Mouse (Mus musculus): ENCODE measurements at regions not wholly inside any gene's neighbourhood (a gene's known extent, or its start where the extent isn't known, plus 50 kb on each side); places are given as distances from the start of the nearest gene placed in this dataset.

GRCm38 (mm10) chr10:84080236-84080635 is 357.6 kb downstream of the 1500009L16Rik start:
- no peak for TF ChIP-seq POLR2A (IDR thresholded peaks at IDR 0.05; ENCODE audit: low read depth, low read length)
- TF ChIP-seq CTCF (IDR thresholded peaks at IDR 0.05; ENCODE audit: extremely low read depth, insufficient read depth, insufficient read length, insufficient replicate concordance), result no peak
- 90% methylated on average over 6 of the region's 6 CpGs for WGBS
- Histone ChIP-seq H3K27ac (ENCODE audit: insufficient read depth, low read length) (no peak overlapping the region), H3K27me3 (ENCODE audit: control insufficient read depth, insufficient read depth, low read length) (no peaks in the 10 kb centered on the region), H3K4me1 (ENCODE audit: control insufficient read depth, insufficient read depth, insufficient read length) (no peaks in the 10 kb centered on the region), H3K4me3 (ENCODE audit: extremely low read depth, insufficient read depth, insufficient read length) (no peak overlapping the region), H3K36me3 (ENCODE audit: control insufficient read depth, insufficient read depth, low read length) (no peaks in the 10 kb centered on the region)
- no peak for DNase-seq (ENCODE audit: low read depth in 1 of 2, low spot score in 2 of 2)

- WGBS, result 56% methylated on average over 6 of the region's 6 CpGs
- H3K36me3 ChIP-seq (ENCODE audit: control insufficient read depth, insufficient read depth, low read length), result no peaks in the 10 kb centered on the region
- TF ChIP-seq POLR2A (IDR thresholded peaks at IDR 0.05; ENCODE audit: low read depth, low read length) (no peak), CTCF (IDR thresholded peaks at IDR 0.05; ENCODE audit: extremely low read depth, insufficient read depth, insufficient read length, insufficient replicate concordance) (no peak)
- no peak overlapping the region; the same call in 1 of the 2 replicates for H3K27ac ChIP-seq (ENCODE audit: insufficient read depth, low read length)
- DNase-seq (ENCODE audit: low read depth in 1 of 2, low spot score in 2 of 2), result no peak
- no peak overlapping the region for H3K4me3 ChIP-seq (ENCODE audit: extremely low read depth, insufficient read depth, insufficient read length)
- H3K4me1 ChIP-seq (ENCODE audit: control insufficient read depth, insufficient read depth, insufficient read length), result no peaks in the 10 kb centered on the region
- no peaks in the 10 kb centered on the region for H3K27me3 ChIP-seq (ENCODE audit: control insufficient read depth, insufficient read depth, low read length)
Measured at GRCm38 (mm10) chr10:84081673-84082072, 358.7 kb downstream of the Nuak1 start.

- no peak for DNase-seq (ENCODE audit: low read depth in 1 of 2, low spot score in 2 of 2)
- H3K27ac ChIP-seq (ENCODE audit: insufficient read depth, low read length), result no peak overlapping the region
- H3K36me3 ChIP-seq (ENCODE audit: control insufficient read depth, insufficient read depth, low read length), result no peaks in the 10 kb centered on the region
- WGBS, result 52% methylated on average over 5 of the region's 5 CpGs
- TF ChIP-seq POLR2A (IDR thresholded peaks at IDR 0.05; ENCODE audit: low read depth, low read length), result no peak
- no peak for TF ChIP-seq CTCF (IDR thresholded peaks at IDR 0.05; ENCODE audit: extremely low read depth, insufficient read depth, insufficient read length, insufficient replicate concordance)
- H3K27me3 ChIP-seq (ENCODE audit: control insufficient read depth, insufficient read depth, low read length), result no peaks in the 10 kb centered on the region
- peaks cover 12% of the 10 kb centered on the region; the same call in 1 of the 2 replicates for H3K4me1 ChIP-seq (ENCODE audit: control insufficient read depth, insufficient read depth, insufficient read length)
- no peak overlapping the region for H3K4me3 ChIP-seq (ENCODE audit: extremely low read depth, insufficient read depth, insufficient read length)
Measured at GRCm38 (mm10) chr10:84087528-84087927, 352.9 kb downstream of the Nuak1 start.

- Histone ChIP-seq H3K4me3 (ENCODE audit: extremely low read depth, insufficient read depth, insufficient read length) (no peak overlapping the region), H3K27ac (ENCODE audit: insufficient read depth, low read length) (no peak overlapping the region), H3K4me1 (ENCODE audit: control insufficient read depth, insufficient read depth, insufficient read length) (peaks cover 12% of the 10 kb centered on the region; the same call in 1 of the 2 replicates), H3K36me3 (ENCODE audit: control insufficient read depth, insufficient read depth, low read length) (no peaks in the 10 kb centered on the region), H3K27me3 (ENCODE audit: control insufficient read depth, insufficient read depth, low read length) (no peaks in the 10 kb centered on the region)
- no peak for TF ChIP-seq CTCF (IDR thresholded peaks at IDR 0.05; ENCODE audit: extremely low read depth, insufficient read depth, insufficient read length, insufficient replicate concordance)
- no peak for TF ChIP-seq POLR2A (IDR thresholded peaks at IDR 0.05; ENCODE audit: low read depth, low read length)
- DNase-seq (ENCODE audit: low read depth in 1 of 2, low spot score in 2 of 2), result no peak
- WGBS, result 71% methylated on average over 3 of the region's 3 CpGs
Measured at GRCm38 (mm10) chr10:84087929-84088328, 352.5 kb downstream of the Nuak1 start.

- H3K4me1 ChIP-seq (ENCODE audit: control insufficient read depth, insufficient read depth, insufficient read length), result peaks cover 12% of the 10 kb centered on the region; the same call in 1 of the 2 replicates
- no peaks in the 10 kb centered on the region for H3K27me3 ChIP-seq (ENCODE audit: control insufficient read depth, insufficient read depth, low read length)
- no peak for DNase-seq (ENCODE audit: low read depth in 1 of 2, low spot score in 2 of 2)
- WGBS, result 79% methylated on average over 18 of the region's 18 CpGs
- no peaks in the 10 kb centered on the region for H3K36me3 ChIP-seq (ENCODE audit: control insufficient read depth, insufficient read depth, low read length)
- H3K4me3 ChIP-seq (ENCODE audit: extremely low read depth, insufficient read depth, insufficient read length), result no peak overlapping the region
- no peak for TF ChIP-seq POLR2A (IDR thresholded peaks at IDR 0.05; ENCODE audit: low read depth, low read length)
- no peak for TF ChIP-seq CTCF (IDR thresholded peaks at IDR 0.05; ENCODE audit: extremely low read depth, insufficient read depth, insufficient read length, insufficient replicate concordance)
- no peak overlapping the region for H3K27ac ChIP-seq (ENCODE audit: insufficient read depth, low read length)
Measured at GRCm38 (mm10) chr10:84088799-84089778, 351.3 kb downstream of the Nuak1 start.

- no peak for TF ChIP-seq POLR2A (IDR thresholded peaks at IDR 0.05; ENCODE audit: low read depth, low read length)
- TF ChIP-seq CTCF (IDR thresholded peaks at IDR 0.05; ENCODE audit: extremely low read depth, insufficient read depth, insufficient read length, insufficient replicate concordance), result no peak
- 92% methylated on average over 4 of the region's 4 CpGs for WGBS
Measured at GRCm38 (mm10) chr10:84093919-84094318, 346.5 kb downstream of the Nuak1 start.

GRCm38 (mm10) chr10:84097196-84097595 is 343.2 kb downstream of the Nuak1 start:
- Histone ChIP-seq H3K27me3 (ENCODE audit: control insufficient read depth, insufficient read depth, low read length) (no peaks in the 10 kb centered on the region), H3K4me1 (ENCODE audit: control insufficient read depth, insufficient read depth, insufficient read length) (no peaks in the 10 kb centered on the region), H3K27ac (ENCODE audit: insufficient read depth, low read length) (no peak overlapping the region), H3K36me3 (ENCODE audit: control insufficient read depth, insufficient read depth, low read length) (no peaks in the 10 kb centered on the region), H3K4me3 (ENCODE audit: extremely low read depth, insufficient read depth, insufficient read length) (no peak overlapping the region)
- TF ChIP-seq POLR2A (IDR thresholded peaks at IDR 0.05; ENCODE audit: low read depth, low read length) (no peak), CTCF (IDR thresholded peaks at IDR 0.05; ENCODE audit: extremely low read depth, insufficient read depth, insufficient read length, insufficient replicate concordance) (no peak)
- no peak for DNase-seq (ENCODE audit: low read depth in 1 of 2, low spot score in 2 of 2)
- 75% methylated on average over 5 of the region's 5 CpGs for WGBS

More at GRCm38 (mm10) chr10:84093919-84094318, 346.5 kb downstream of the Nuak1 start:
- Histone ChIP-seq H3K4me1 (ENCODE audit: control insufficient read depth, insufficient read depth, insufficient read length) (no peaks in the 10 kb centered on the region), H3K27me3 (ENCODE audit: control insufficient read depth, insufficient read depth, low read length) (no peaks in the 10 kb centered on the region), H3K36me3 (ENCODE audit: control insufficient read depth, insufficient read depth, low read length) (no peaks in the 10 kb centered on the region), H3K4me3 (ENCODE audit: extremely low read depth, insufficient read depth, insufficient read length) (no peak overlapping the region), H3K27ac (ENCODE audit: insufficient read depth, low read length) (no peak overlapping the region)
- no peak for DNase-seq (ENCODE audit: low read depth in 1 of 2, low spot score in 2 of 2)

Measured in spleen, adult 2 months (tissue).